Mouse (Mus musculus): ENCODE data around the gene Nudt19. TPM values are rescaled to one million over a fixed set of nuclear protein-coding genes. Genes with fewer than 3 reads are reported as not detected.
"Not testable (repeated sequence)": the region's sequence is repeated elsewhere in the genome, so short reads cannot be mapped to it uniquely, and the experiment has no call there.

Gene Nudt19
- polyA plus RNA-seq, 1 experiment from 2014 or later = 49.0 TPM

- no peaks in the 10 kb centered on the region for H3K27me3 ChIP-seq (replicated peaks)
- H3K4me1 ChIP-seq = no peaks in the 10 kb centered on the region
- no peak for ATAC-seq (ENCODE audit: low FRiP score, low read depth)
- no peaks in the 10 kb centered on the region for H3K9me3 ChIP-seq
- H3K36me3 ChIP-seq = no peaks in the 10 kb centered on the region
- H3K9ac ChIP-seq = no peak overlapping the region
- WGBS = 91% methylated on average over 3 of the region's 3 CpGs
- H3K4me3 ChIP-seq = no peak overlapping the region
- no peak overlapping the region for H3K27ac ChIP-seq
- no peak overlapping the region for H3K4me2 ChIP-seq (replicated peaks)
These were observed 3.7 kb upstream of the Nudt19 start for GRCm38 (mm10) chr7:35559838-35560237.

- no peaks in the 10 kb centered on the region for H3K36me3 ChIP-seq
- ATAC-seq (ENCODE audit: low FRiP score, low read depth) = no peak
- no peaks in the 10 kb centered on the region for H3K27me3 ChIP-seq (replicated peaks)
- H3K4me2 ChIP-seq (replicated peaks) = no peak overlapping the region
- no peak overlapping the region for H3K27ac ChIP-seq
- no peak overlapping the region for H3K9ac ChIP-seq
- no peak overlapping the region for H3K4me3 ChIP-seq
- 70% methylated on average over 2 of the region's 2 CpGs for WGBS
- peaks cover 7% of the 10 kb centered on the region; the same call in 1 of the 2 replicates for H3K4me1 ChIP-seq
- no peaks in the 10 kb centered on the region for H3K9me3 ChIP-seq
These were observed 2.6 kb upstream of the Nudt19 start for GRCm38 (mm10) chr7:35558681-35559080.

- Histone ChIP-seq H3K27ac (no peak overlapping the region), H3K9me3 (no peaks in the 10 kb centered on the region), H3K9ac (no peak overlapping the region), H3K4me3 (no peak overlapping the region), H3K27me3 (replicated peaks) (no peaks in the 10 kb centered on the region), H3K4me2 (replicated peaks) (no peak overlapping the region), H3K4me1 (peaks cover 7% of the 10 kb centered on the region; the same call in 1 of the 2 replicates), H3K36me3 (no peaks in the 10 kb centered on the region)
- no peak for ATAC-seq (ENCODE audit: low FRiP score, low read depth)
- WGBS = 84% methylated on average over 3 of the region's 3 CpGs
These were observed 1.5 kb upstream of the Nudt19 start for GRCm38 (mm10) chr7:35557577-35557976.

- peaks cover 7% of the 10 kb centered on the region; the same call in 1 of the 2 replicates for H3K4me1 ChIP-seq
- H3K9me3 ChIP-seq = no peaks in the 10 kb centered on the region
- no peak overlapping the region for H3K4me3 ChIP-seq
- no peak overlapping the region for H3K9ac ChIP-seq
- H3K27ac ChIP-seq = no peak overlapping the region
- no peaks in the 10 kb centered on the region for H3K36me3 ChIP-seq
- WGBS = 91% methylated on average over 5 of the region's 5 CpGs
- H3K27me3 ChIP-seq (replicated peaks) = no peaks in the 10 kb centered on the region
- H3K4me2 ChIP-seq (replicated peaks) = no peak overlapping the region
- ATAC-seq (ENCODE audit: low FRiP score, low read depth) = no peak
These were observed 801 bp upstream of the Nudt19 start for GRCm38 (mm10) chr7:35556905-35557304.

GRCm38 (mm10) chr7:35555224-35556204, 590 bp downstream of the Nudt19 start:
- H3K9ac ChIP-seq = peak overlapping the region; percentile 87
- peak overlapping the region; percentile 86 for H3K27ac ChIP-seq
- 1% methylated on average over 93 of the region's 93 CpGs for WGBS
- peaks cover 4% of the 10 kb centered on the region for H3K36me3 ChIP-seq
- no peaks in the 10 kb centered on the region for H3K27me3 ChIP-seq (replicated peaks)
- H3K4me1 ChIP-seq = peaks cover 7% of the 10 kb centered on the region; the same call in 1 of the 2 replicates
- H3K9me3 ChIP-seq = no peaks in the 10 kb centered on the region
- H3K4me2 ChIP-seq (replicated peaks) = peak overlapping the region; percentile 93
- peak; percentile 93 for ATAC-seq (ENCODE audit: low FRiP score, low read depth)
- H3K4me3 ChIP-seq = peak overlapping the region; percentile 71

GRCm38 (mm10) chr7:35554605-35555175, 1.4 kb downstream of the Nudt19 start:
- Histone ChIP-seq H3K4me1 (peaks cover 7% of the 10 kb centered on the region; the same call in 1 of the 2 replicates), H3K9me3 (no peaks in the 10 kb centered on the region), H3K4me2 (replicated peaks) (peak overlapping the region; percentile 93), H3K9ac (peak overlapping the region; percentile 87), H3K36me3 (peaks cover 12% of the 10 kb centered on the region), H3K27me3 (replicated peaks) (no peaks in the 10 kb centered on the region), H3K4me3 (peak overlapping the region; percentile 71), H3K27ac (no peak overlapping the region)
- 6% methylated on average over 28 of the region's 28 CpGs for WGBS
- ATAC-seq (ENCODE audit: low FRiP score, low read depth) = peak; percentile 41

DNA sequence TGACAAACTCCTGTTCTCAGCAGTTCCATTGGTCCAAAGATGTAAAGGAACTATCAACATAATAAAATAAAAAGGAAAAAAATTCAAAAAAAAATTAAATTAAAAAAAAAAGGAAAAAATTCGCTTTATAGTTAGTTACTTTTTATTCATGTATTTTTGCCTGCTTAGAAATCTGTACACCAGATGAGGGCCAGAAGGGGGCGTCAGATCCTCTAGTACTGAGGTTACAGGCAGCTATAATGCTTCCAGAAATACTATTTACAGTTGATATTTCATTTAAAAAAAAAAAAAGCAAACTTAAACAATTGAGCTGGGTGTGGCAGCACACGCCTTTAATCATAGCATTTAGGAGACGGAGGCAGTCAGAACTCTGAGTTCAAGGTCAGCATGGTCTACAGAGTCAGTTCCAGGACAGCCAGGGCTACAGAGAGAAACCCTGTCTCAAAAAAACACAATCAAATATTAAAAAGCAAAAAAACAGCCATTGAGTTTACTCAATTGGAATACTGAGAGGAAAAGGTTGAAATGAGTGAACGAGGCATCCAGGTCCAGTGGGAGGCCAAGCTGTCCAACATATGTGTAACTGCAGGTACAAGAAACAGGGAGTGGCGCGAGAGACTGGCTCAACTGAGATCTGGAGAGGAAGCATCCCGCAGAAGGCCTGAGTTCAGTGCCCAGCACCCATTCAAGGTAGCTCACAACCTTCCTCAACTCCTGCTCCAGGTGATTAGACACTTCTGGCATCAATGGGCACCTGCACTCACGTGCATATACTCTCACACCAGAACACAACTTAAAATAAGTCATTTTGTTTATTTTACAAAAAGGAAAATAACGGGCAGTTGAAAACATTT, 2.1 kb downstream of the Nudt19 start:
- Histone ChIP-seq H3K4me2 (replicated peaks) (peak overlapping the region; percentile 93), H3K4me1 (peaks cover 7% of the 10 kb centered on the region; the same call in 1 of the 2 replicates), H3K4me3 (no peak overlapping the region), H3K36me3 (peaks cover 13% of the 10 kb centered on the region), H3K9me3 (no peaks in the 10 kb centered on the region), H3K9ac (no peak overlapping the region), H3K27ac (no peak overlapping the region), H3K27me3 (replicated peaks) (no peaks in the 10 kb centered on the region)
- no peak for ATAC-seq (ENCODE audit: low FRiP score, low read depth)
- WGBS = 69% methylated on average over 10 of the region's 10 CpGs

GRCm38 (mm10) chr7:35545881-35546280, 10.2 kb downstream of the Nudt19 start:
- 32% methylated on average over 4 of the region's 4 CpGs for WGBS
- Histone ChIP-seq H3K27me3 (replicated peaks) (no peaks in the 10 kb centered on the region), H3K9ac (no peak overlapping the region), H3K9me3 (no peaks in the 10 kb centered on the region), H3K4me1 (no peaks in the 10 kb centered on the region), H3K4me3 (no peak overlapping the region), H3K27ac (no peak overlapping the region), H3K36me3 (peaks cover 20% of the 10 kb centered on the region), H3K4me2 (replicated peaks) (no peak overlapping the region)
- no peak for ATAC-seq (ENCODE audit: low FRiP score, low read depth)

DNA sequence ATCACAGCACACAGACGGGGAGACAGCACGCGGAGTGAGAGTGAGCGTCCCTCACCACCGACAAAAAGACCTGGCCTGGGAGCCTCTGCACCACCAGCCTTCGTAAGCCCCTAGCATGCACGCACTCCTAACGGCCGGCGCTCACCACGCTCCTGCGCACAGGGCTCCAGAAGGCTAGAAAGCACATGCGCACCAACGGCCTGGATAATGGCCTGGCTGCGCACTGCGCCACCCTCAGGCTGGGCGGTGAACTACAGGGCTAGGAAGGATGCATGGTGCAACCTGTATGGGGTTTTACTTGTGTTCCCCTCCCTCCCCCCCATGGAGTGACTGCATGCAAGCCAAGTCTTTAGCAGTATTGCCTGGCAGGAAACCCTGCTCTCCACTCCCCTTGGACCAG, 18.5 kb downstream of the Nudt19 start, which contains the start of gene Tdrd12:
Tdrd12 (minus strand) TSS at position 184 of the 400 bp plus-strand sequence.
- 92% methylated on average over 17 of the region's 17 CpGs for WGBS
- Histone ChIP-seq H3K27me3 (replicated peaks) (no peaks in the 10 kb centered on the region), H3K9ac (no peak within 1 kb of the TSS), H3K9me3 (no peaks in the 10 kb centered on the region), H3K4me1 (no peaks in the 10 kb centered on the region), H3K27ac (no peak within 1 kb of the TSS), H3K36me3 (no peaks in the 10 kb centered on the region), H3K4me2 (replicated peaks) (no peak within 1 kb of the TSS), H3K4me3 (no peak within 1 kb of the TSS)
- ATAC-seq (ENCODE audit: low FRiP score, low read depth) = no peak

- Histone ChIP-seq H3K27ac (no peak overlapping the region), H3K9ac (no peak overlapping the region), H3K27me3 (replicated peaks) (no peaks in the 10 kb centered on the region), H3K36me3 (no peaks in the 10 kb centered on the region), H3K4me1 (no peaks in the 10 kb centered on the region), H3K4me2 (replicated peaks) (no peak overlapping the region), H3K4me3 (no peak overlapping the region), H3K9me3 (no peaks in the 10 kb centered on the region)
- WGBS = 82% methylated on average over 12 of the region's 12 CpGs
- ATAC-seq (ENCODE audit: low FRiP score, low read depth) = no peak
These were observed 20.2 kb downstream of the Nudt19 start for GRCm38 (mm10) chr7:35535750-35536512.

DNA sequence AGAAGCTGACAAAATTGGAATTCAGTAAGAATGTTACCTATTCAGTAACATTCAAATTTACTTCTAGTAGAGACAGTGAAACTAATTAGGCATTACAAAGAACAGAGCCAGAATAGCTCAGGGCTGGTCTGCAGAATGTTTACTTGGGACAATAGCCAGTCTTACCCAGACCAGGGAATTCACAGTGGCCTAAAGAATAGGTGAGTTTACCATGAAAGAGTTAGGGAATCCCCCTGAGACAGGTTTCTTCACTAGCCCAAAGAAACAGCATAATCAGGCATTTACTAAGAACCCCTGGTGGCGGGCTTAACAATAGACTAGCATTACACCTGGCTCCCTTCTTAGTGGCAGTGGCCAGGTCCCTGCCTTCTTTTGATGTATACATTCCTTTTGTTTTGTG, 25.6 kb downstream of the Nudt19 start:
- not testable (repeated sequence) for ATAC-seq (ENCODE audit: low FRiP score, low read depth); H3K4me3 ChIP-seq; H3K9ac ChIP-seq; H3K4me2 ChIP-seq (replicated peaks); H3K4me1 ChIP-seq; H3K27me3 ChIP-seq (replicated peaks); H3K36me3 ChIP-seq; H3K9me3 ChIP-seq; H3K27ac ChIP-seq
- 52% methylated on average over 1 of the region's 1 CpGs for WGBS
